Mouse (Mus musculus) WW6 (cell line): ENCODE results near the gene Dock6.
"Not testable (repeated sequence)": the region's sequence is repeated elsewhere in the genome, so short reads cannot be mapped to it uniquely, and the experiment has no call there.

Experiments used
- DNase-seq: peaks from one replicate; pipeline ENCODE4 v3.0.0-alpha.2; 2013; ENCODE audit warnings: low read depth, low spot score

The Dock6 gene

GRCm38 (mm10) chr9:21852128-21853091, at the start of gene Dock6:
Dock6 (minus strand) TSS chr9:21852635.
- peak; percentile 89 for DNase-seq

- no peak for DNase-seq
Measured at GRCm38 (mm10) chr9:21901223-21901820, 48.9 kb upstream of the Dock6 start.

- no peak for DNase-seq
Measured at GRCm38 (mm10) chr9:21889229-21889628, 36.8 kb upstream of the Dock6 start.

GRCm38 (mm10) chr9:21876601-21877000, 24.2 kb upstream of the Dock6 start:
- DNase-seq: no peak

GRCm38 (mm10) chr9:21872204-21872603, 19.8 kb upstream of the Dock6 start:
- DNase-seq: no peak

GRCm38 (mm10) chr9:21870879-21871524, 18.6 kb upstream of the Dock6 start:
- DNase-seq: no peak

- DNase-seq: not testable (repeated sequence)
Measured at GRCm38 (mm10) chr9:21869290-21869689, 16.9 kb upstream of the Dock6 start.

- no peak for DNase-seq
Measured at GRCm38 (mm10) chr9:21867726-21868125, 15.3 kb upstream of the Dock6 start.

- DNase-seq: no peak
Measured at GRCm38 (mm10) chr9:21866641-21867040, 14.2 kb upstream of the Dock6 start.

- no peak for DNase-seq
Measured at GRCm38 (mm10) chr9:21865673-21866398, 13.4 kb upstream of the Dock6 start.

- no peak for DNase-seq
Measured at GRCm38 (mm10) chr9:21862181-21862580, 9.7 kb upstream of the Dock6 start.

GRCm38 (mm10) chr9:21860349-21860748, 7.9 kb upstream of the Dock6 start:
- not testable (repeated sequence) for DNase-seq

GRCm38 (mm10) chr9:21859606-21860005, 7.2 kb upstream of the Dock6 start:
- DNase-seq: no peak

- no peak for DNase-seq
Measured at GRCm38 (mm10) chr9:21858084-21858483, 5.6 kb upstream of the Dock6 start.

GRCm38 (mm10) chr9:21857501-21857900, 5.1 kb upstream of the Dock6 start:
- no peak for DNase-seq

GRCm38 (mm10) chr9:21854894-21855293, 2.5 kb upstream of the Dock6 start:
- DNase-seq: no peak

- DNase-seq: no peak
Measured at GRCm38 (mm10) chr9:21853961-21854360, 1.5 kb upstream of the Dock6 start.

- DNase-seq: no peak
Measured at GRCm38 (mm10) chr9:21851084-21851483, 1.4 kb downstream of the Dock6 start.

- DNase-seq: no peak
Measured at GRCm38 (mm10) chr9:21849691-21850677, 2.5 kb downstream of the Dock6 start.

GRCm38 (mm10) chr9:21847926-21848325, 4.5 kb downstream of the Dock6 start:
- no peak for DNase-seq
